Mouse (Mus musculus): ENCODE data around the gene Pelo. TPM values are rescaled to one million over a fixed set of nuclear protein-coding genes. Genes with fewer than 3 reads are reported as not detected.

The Pelo gene
- 4.1 to 6.7 TPM (median 6.7 TPM) in 3 replicates for total RNA-seq (2017)

DNA sequence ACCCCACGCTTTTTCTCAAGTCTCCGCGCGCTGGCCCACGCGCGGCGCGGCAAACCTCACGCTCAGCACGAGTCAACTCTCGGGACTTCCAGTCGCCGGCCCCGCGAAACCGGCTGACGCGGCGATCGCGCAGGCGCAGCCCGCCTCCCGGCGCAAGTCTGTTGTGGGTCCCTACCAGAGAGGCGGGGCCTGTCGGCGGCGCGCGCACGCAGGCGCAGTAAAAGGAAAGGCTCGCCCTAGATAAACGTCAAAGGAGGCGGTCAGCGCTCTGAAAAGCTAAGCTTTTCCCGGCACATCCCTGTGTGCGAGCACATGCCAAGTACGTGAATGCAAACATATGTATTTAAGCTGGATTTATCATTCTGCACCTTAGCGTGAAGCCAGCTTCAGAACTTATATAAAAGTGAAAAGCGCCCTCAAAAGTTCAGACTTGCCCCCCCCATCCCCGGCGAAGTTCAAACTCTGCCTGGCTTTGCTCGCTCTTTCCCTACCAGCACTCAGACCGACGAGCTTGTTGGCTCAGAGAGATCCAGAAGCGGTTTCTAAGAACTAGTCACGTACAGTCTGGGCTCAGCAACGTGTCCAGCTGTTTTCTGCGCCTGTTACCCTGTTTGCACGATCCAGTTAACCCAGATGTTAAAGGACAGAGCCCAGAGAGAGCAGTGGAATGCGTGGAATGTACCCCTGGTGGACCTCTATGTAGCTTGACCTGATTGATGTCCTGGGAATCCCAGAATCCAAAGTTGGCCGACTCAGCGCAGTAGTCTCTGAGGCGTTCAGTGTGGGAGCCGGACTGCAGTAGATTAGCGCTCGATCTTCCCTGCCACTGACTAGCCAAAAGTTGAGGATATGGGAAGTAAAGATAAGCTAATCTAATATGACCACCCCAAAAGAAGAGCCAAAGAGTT, at the start of gene Pelo:
Gene Pelo, minus strand, starts transcription at position 118 of the 908 bp plus-strand sequence.
- ATAC-seq (replicated peaks; ENCODE audit: insufficient number of reproducible peaks, low FRiP score, low TSS enrichment, poor library complexity, severe bottlenecking) = peak; percentile 68

DNA sequence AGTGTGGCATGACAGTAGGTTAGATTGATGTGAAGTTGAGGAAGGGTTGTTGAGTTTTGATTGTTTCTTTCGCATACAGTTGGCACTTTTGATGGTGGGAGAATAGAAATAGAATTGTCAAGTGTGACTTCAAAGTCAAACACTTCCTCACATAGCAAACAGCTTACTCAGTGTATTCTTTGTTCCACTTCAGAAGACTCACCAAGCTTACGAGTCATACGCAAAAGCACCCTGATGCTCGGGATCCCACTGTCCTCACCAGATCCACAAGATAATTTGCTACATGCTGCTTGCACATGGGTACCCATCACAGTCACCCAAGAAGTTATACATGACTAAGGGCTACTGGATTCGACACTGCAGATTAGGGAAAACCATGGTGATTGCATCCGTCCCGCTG, 48.5 kb upstream of the Pelo start:
- ATAC-seq (replicated peaks; ENCODE audit: insufficient number of reproducible peaks, low FRiP score, low TSS enrichment, poor library complexity, severe bottlenecking) = no peak

DNA sequence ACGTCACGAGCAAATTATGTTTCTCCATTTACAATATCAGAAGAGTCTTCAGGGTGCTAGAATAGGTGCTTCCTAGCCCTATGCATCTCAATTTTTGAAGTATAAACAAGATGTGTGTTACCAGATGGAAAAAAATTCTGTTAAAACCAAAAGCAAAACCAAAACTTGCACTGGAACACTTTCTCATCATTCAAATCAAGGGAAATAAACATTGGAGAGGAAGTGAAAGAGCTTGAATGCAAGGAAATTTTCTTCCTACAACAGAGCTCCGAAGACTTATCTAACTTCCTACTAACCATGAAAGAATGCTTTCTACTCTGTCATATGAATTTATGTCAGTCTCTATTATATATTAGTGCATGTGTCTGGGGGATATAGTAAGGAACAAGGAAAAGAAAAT, 46.8 kb upstream of the Pelo start:
- ATAC-seq (replicated peaks; ENCODE audit: insufficient number of reproducible peaks, low FRiP score, low TSS enrichment, poor library complexity, severe bottlenecking) = no peak; the same call in 1 of the 2 replicates

DNA sequence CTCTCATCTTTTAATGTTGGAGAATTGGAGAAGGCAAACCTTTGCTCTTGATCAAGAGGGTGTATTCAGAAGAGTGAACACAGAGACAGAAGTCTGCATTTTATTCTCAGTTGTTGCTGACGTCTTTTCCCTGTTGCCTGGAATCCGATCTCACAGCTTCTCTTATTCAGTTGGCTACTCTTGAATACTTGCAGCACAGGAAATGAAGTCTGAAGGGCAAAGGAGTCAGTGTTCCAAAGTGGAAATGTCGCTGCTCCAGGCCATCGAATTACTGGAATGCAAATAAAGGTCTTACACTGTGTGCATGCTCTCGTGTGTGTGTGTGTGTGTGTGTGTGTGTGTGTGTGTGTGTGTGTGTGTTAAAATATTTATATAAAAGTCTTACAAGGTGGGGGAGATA, 42.4 kb upstream of the Pelo start:
- ATAC-seq (replicated peaks; ENCODE audit: insufficient number of reproducible peaks, low FRiP score, low TSS enrichment, poor library complexity, severe bottlenecking) = no peak

DNA sequence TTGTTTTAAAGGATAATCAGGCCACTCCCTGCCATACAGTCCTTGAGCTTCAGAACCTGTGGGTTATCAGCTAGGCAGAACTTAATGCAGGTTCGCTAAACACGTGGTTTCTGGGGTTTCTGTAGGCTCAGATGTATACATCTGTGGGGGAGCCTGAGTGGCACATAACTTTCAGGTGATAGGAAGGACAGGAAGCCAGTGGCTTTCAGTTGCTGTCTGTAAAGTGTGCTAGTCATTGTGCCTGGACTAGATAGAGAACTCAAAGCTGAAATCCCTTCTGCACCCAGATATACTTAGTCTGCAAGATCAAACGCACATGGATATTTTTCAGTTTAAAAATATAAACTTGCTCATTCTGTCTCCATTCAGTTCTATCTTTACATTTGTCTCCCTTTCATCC, 41.4 kb upstream of the Pelo start:
- ATAC-seq (replicated peaks; ENCODE audit: insufficient number of reproducible peaks, low FRiP score, low TSS enrichment, poor library complexity, severe bottlenecking) = no peak

DNA sequence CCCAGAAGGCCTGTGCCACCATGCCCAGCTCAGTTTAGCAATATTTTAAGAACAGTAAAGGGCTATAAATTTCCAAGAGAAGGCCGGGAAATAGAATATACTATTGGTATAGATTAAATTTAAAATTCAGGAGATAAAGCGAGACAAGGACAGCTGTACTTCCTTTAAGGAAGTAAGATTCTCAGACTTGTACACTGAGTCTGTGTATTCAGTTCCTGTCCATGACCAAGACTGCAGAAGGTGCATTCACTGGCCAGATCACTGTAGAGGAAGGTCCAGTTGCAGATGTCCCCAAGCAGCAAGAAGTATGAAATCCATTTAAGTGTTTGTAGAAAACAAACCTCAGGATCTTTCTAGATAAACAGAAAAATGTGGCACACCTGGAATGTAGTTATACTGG, 40.0 kb upstream of the Pelo start:
- no peak for ATAC-seq (replicated peaks; ENCODE audit: insufficient number of reproducible peaks, low FRiP score, low TSS enrichment, poor library complexity, severe bottlenecking)

DNA sequence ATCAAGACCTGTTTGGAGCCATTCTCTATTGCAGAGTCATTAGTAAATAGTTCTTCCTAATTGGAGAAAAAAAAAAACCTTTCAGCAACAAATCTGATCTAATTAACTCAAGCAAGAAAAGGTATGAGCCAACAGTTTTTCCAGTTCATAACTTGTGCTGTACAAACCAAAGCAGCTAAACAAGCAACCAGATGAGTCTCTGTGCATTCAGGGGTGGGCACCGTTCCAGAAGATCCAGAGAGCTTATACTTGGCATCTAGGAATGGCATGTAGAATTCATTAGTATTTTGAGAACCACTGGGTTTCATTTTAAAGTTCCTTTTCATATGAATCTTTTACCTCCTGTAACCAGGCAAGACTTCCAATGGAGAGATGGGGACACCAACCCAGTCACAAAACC, 37.8 kb upstream of the Pelo start:
- no peak for ATAC-seq (replicated peaks; ENCODE audit: insufficient number of reproducible peaks, low FRiP score, low TSS enrichment, poor library complexity, severe bottlenecking)

DNA sequence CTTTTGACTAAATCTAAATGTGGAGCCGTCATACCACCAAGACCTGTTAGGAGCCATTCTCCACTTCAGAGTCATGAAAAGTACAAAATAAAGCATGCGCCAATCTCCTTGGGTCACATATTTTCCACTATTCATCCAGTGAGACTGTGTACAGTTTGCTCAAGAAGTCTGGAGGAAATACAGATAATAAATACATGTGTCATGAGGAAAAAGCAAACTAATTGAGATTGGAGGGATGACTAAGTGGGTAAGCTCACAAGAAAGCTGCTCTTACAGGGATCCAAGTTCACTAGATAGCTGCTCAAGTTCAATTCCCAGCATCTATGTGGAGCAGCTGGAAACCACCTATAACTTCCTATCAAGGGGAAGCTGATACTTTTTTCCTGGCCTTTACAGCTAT, 36.5 kb upstream of the Pelo start:
- no peak for ATAC-seq (replicated peaks; ENCODE audit: insufficient number of reproducible peaks, low FRiP score, low TSS enrichment, poor library complexity, severe bottlenecking)

DNA sequence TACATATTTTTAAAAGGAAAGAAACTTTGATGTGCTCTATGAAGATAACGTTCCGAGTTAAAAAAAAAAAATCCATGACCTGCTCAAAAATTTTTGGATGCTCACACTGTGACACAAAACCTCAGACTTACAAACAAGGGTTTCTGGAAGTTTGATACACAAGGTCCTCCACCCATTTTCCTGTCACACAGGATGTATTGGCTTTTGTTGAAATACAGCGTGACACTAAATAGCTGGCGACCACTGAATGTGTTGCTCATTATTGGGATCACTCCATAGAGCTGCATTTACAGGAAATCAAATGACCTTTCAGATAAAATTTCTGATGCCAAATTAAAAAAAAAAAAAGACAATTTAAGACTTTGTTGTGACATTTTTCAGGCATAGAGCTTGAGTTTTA, 35.1 kb upstream of the Pelo start:
- no peak for ATAC-seq (replicated peaks; ENCODE audit: insufficient number of reproducible peaks, low FRiP score, low TSS enrichment, poor library complexity, severe bottlenecking)

DNA sequence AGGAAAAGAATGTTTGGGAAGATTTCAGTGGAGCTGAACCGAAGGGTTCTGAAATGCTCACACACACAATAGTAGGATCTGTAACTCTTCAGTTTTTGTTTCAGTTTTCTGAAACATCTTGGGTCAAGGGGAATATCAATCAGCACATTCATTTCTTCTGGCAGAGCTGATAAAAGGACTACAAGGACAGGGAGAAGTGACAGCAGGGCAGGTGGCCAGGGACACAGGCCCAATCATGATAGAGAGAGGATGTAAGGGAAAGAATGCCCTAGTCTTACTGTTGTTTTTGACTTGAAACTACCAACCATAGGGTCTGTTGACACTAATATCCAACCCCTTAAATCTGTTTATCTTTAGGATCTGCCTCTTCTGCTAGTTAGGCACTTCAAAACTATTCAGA, 34.5 kb upstream of the Pelo start:
- no peak for ATAC-seq (replicated peaks; ENCODE audit: insufficient number of reproducible peaks, low FRiP score, low TSS enrichment, poor library complexity, severe bottlenecking)

DNA sequence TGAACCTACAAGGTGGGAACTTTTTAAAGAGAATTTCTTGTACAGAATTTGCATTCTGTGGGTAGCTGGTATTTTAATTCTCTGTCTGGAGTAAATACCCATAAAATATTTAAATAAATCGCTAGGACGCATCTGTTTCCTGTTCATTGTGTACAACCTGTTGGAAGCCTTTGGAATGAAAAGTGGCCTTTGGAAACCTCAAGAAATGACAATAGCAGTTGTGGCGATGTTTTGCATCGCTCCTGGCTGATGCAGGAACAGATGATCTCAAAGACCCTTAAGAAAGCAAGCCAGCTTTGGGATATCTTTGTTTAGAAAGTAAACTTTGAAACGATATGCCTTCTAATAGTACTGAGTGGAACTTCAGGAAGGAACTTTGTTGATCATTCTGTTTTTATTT, 28.8 kb upstream of the Pelo start:
- no peak for ATAC-seq (replicated peaks; ENCODE audit: insufficient number of reproducible peaks, low FRiP score, low TSS enrichment, poor library complexity, severe bottlenecking)

DNA sequence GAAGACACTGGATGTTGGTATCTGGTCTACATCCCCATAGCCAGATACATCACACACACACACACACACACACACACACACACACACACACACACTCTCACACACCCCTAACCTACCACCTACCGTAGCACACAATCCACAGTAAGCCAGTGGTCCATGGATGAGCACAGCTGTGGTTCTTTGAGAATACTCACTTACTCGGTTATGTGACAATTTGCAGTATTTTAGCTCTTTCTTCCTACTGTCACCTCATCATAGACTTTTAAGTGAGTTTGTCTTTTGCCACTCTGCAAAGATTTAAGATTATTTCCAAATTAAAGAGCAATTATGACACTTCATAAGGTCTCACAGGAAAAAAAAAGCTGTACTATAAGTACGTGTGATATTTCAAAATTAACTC, 28.2 kb upstream of the Pelo start:
- no peak for ATAC-seq (replicated peaks; ENCODE audit: insufficient number of reproducible peaks, low FRiP score, low TSS enrichment, poor library complexity, severe bottlenecking)

DNA sequence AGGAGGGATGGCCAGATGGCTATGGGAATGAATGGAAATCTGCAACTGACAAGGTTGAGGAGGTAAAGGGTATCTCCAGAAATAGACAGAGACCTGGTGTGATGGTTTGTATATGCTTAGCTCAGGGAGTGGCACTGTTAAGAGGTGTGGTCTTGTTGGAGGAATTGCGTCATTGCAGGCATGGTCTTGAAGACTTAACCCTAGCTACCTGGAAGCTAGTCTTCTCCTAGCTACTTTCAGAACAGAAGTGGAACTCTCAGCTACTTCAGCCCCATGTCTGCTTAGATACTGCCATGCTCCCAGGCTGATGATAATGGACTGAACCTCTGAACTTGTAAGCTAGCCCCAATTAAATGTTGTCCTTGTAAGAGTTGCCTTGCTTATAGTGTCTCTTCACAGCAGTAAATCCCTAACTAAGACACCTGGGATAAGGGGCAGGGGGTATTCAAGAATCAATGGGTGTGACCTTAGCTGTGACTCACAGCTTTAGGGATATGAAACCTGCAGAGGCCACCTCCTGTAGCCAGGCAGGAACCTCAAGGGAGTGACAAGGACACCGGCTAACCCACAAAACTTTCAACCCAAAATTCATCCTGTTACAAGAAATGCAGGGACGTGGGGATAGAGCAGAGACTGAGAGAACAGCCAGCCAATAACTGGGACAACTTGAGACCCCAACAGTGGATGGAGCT, 27.1 kb upstream of the Pelo start:
- ATAC-seq (replicated peaks; ENCODE audit: insufficient number of reproducible peaks, low FRiP score, low TSS enrichment, poor library complexity, severe bottlenecking) = no peak

DNA sequence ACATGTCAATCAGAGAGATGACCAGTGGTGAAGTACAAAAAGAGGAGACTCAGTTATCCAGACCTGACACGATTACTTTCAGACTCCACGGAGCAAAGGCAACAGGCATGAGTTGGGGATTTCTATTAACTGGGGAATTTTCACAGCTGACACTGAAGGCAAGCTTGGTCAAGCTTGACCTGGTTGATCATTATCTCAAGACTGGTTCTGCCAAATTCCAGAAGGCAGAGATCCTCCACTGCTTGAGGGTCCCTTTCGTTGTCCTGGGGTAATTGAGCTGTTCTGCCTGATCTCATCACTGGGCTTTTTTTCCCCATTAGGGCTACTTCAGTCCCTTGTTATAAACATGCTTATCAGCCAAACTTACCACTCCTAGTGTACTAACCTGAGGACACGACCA, 19.6 kb upstream of the Pelo start:
- ATAC-seq (replicated peaks; ENCODE audit: insufficient number of reproducible peaks, low FRiP score, low TSS enrichment, poor library complexity, severe bottlenecking) = no peak

DNA sequence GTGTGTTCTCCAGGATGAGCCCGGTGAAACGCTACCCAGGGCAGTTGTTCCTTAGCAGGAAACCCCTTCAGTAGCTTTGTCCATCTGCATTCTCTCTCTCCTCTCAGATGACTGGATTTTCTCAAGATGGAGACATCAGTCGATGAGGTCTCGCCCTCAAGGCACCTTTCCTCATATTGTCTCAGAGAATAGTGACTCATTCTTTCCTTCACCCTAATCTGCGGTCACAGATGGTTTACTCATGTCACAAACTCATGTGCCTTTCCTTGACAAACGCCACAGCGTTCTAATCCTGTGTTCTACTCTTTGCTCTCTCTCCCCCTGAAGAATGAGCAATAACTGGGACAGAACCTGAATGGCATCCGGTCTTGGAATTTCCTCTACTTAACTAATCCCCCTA, 17.4 kb upstream of the Pelo start:
- no peak for ATAC-seq (replicated peaks; ENCODE audit: insufficient number of reproducible peaks, low FRiP score, low TSS enrichment, poor library complexity, severe bottlenecking)

DNA sequence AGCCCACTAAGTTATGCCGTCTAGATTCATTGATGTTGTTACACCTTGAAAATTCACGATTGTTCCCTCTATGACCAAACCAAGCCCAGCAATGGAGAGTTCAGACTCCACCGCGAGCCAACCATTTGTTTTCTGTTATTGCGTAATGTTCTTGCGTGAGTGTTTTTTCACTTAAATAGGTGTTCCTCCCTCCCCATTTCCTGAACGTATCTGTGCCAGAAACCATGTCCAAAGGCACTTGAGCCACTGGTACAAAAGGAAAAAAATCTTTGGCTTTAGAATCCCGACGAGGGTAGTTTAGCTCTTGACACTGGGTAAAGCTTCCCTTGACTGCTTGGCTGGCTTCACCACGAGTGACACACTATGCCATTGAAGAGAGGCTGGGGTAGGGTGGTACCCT, 16.2 kb upstream of the Pelo start:
- ATAC-seq (replicated peaks; ENCODE audit: insufficient number of reproducible peaks, low FRiP score, low TSS enrichment, poor library complexity, severe bottlenecking) = no peak

DNA sequence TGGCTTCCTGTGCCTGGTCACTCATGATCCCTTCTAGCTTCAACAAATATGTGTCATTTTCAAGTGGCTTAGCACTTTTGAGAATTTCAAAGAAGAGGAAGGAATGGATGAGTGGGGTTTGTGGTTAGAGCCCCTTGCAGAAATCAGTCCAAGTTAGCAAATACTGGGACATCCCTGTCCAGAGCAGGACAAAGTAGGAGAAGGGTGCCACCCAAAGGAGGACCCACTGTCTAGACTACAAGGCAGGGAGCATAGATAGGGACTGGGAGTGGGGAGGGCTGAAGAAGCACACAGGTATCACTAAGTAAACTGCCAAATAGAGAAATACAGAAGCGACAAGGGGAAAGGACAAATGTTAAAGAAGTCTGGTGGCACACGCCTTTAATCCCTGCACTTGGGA, 12.8 kb upstream of the Pelo start:
- no peak for ATAC-seq (replicated peaks; ENCODE audit: insufficient number of reproducible peaks, low FRiP score, low TSS enrichment, poor library complexity, severe bottlenecking)

DNA sequence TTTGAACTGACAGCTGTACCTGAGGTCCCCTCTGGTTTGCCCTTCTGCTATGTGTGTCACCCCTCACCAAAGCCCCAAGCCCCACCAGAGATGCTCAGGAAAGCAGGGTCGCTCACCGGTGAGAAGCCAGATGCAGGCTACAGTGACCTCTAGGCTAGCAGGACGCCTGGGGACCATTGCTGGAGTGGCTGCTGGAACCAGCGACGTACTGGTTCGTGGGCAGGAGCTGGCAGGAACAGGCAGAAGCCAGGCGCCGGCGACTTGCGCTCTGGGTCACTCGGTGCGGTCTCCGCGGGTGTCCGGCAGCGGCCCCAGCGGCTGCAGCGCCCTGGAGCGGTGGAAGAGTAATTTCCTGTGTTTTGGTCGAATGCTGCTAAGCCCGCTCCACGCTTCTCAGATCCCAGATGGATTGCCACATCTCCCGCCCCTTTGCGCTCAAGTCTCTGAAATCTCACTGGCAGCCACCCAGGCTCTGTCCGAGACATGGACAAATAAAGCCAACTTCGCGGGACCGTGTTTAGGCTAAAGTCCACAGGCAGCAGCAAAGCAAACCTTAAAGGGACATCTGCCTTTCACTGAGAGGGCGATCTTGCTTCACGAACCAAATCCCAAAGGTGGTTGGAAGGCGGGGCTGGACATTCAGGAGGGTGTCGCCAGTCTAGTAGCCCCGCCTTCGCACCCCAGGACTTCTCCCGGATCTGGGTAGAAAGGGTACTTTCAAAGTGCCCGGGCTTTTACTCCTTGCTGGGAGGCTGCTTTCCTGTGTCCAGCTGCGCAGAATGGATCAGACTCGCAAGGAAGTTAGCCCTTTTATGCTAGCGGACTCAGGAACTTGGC, 11.6 kb upstream of the Pelo start, which contains the start of the genes Gm49395 and Itga1:
Gene Gm49395, minus strand, starts transcription at position 567 of the 837 bp plus-strand sequence.
Gene Itga1, minus strand, starts transcription at position 610 of the 837 bp plus-strand sequence.
- peak; percentile 32; the same call in 1 of the 2 replicates for ATAC-seq (replicated peaks; ENCODE audit: insufficient number of reproducible peaks, low FRiP score, low TSS enrichment, poor library complexity, severe bottlenecking)
